Mouse (Mus musculus) G1E (cell line): ENCODE data around the gene 1700003H04Rik.

Experiments used
- CTCF ChIP-seq: IDR thresholded peaks from 2 replicates; pipeline ENCODE4 v1.5.1; 2012; ENCODE audit warnings: low read depth, low read length, inconsistent platforms, mixed read lengths
- GATA1 ChIP-seq: IDR thresholded peaks from 2 replicates; pipeline ENCODE4 v1.6.1; 2012; ENCODE audit warnings: borderline replicate concordance, low read length, inconsistent platforms, mixed read lengths
- POLR2AphosphoS5 ChIP-seq: IDR thresholded peaks from 2 replicates; pipeline ENCODE4 v1.6.1; 2012; ENCODE audit warnings: low read depth, low read length, inconsistent platforms; ENCODE audit not compliant: insufficient replicate concordance

- TF ChIP-seq CTCF (no peak), GATA1 (no peak), POLR2AphosphoS5 (no peak)
Measured at GRCm38 (mm10) chr3:124548898-124549297, 32.0 kb downstream of the 1700003H04Rik start.
